Mouse (Mus musculus): Measurements from ENCODE around the gene Mdm2.
"Not testable (repeated sequence)": the region's sequence is repeated elsewhere in the genome, so short reads cannot be mapped to it uniquely, and the experiment has no call there.

DNA sequence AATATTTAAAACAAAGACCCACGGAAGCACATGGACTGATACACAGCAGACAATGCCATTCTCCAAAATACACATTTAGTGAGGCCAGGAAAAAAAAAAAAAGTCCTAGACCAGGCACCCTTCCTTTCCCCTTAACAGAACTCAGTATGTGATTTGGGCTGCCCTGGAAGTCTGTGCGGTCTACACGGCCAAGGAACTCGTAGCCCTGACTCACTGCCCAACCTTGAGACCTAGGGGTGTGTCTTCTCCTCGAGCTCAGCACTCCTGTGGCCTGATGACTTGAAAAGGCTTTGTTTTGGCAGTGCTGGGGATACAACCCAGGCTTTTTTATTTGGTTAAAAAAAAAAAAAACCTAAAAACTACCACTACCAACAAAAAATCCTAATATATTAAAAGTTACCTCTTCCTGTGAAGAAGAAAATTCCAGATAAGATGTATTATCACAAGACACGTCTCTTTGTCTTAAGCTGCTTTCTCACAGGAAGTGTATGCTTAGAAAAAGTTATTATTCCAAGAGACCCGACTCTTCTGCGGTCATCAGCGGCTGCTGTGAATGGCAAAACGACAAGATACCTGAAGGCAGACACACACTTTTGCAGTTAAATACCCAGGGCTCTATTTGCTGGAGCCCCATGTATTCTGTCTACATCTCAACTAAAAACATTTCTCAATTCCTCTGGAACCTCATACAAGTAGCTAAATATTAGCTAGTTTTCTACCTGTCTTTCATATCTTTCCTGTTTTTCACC, 23.7 kb upstream of the Mdm2 start:
- TF ChIP-seq POLR2A (IDR thresholded peaks at IDR 0.05; ENCODE audit: borderline replicate concordance, extremely low read depth, insufficient read depth, insufficient read length, poor library complexity, severe bottlenecking); CTCF (IDR thresholded peaks at IDR 0.05; ENCODE audit: borderline replicate concordance, extremely low read depth, insufficient read depth, insufficient read length): not testable (repeated sequence)
